Mouse (Mus musculus) embryonic facial prominence, embryonic 13.5 days (tissue): ENCODE results near the gene Troap. TPM values are rescaled to one million over a fixed set of nuclear protein-coding genes. Genes with fewer than 3 reads are reported as not detected.
A peak's percentile ranks its signal among the peaks of the same experiment; 100 is the strongest.

ENCODE experiments used
- ATAC-seq: fragments of 200-750 bp; cut with Nextera tagmentation; 2 replicates; pipeline ENCODE4 v1.8.0; 2017; ENCODE audit warnings: low read depth; ENCODE audit not compliant: insufficient number of reproducible peaks, insufficient read depth, low FRiP score, low TSS enrichment
- H3K27ac ChIP-seq: fragments of 300-500 bp; sonication (generic); 2 replicates; pipeline ENCODE4 v1.5.1; 2015; ENCODE audit warnings: moderate library complexity, mild to moderate bottlenecking, inconsistent platforms
- H3K27me3 ChIP-seq: fragments of 300-500 bp; sonication (generic); 2 replicates; pipeline ENCODE4 v1.6.1; 2015; ENCODE audit warnings: mild to moderate bottlenecking, inconsistent platforms
- H3K36me3 ChIP-seq: fragments of 300-500 bp; sonication (generic); 2 replicates; pipeline ENCODE4 v1.6.1; 2015; ENCODE audit warnings: mild to moderate bottlenecking, inconsistent platforms
- H3K4me1 ChIP-seq: fragments of 300-500 bp; sonication (generic); 2 replicates; pipeline ENCODE4 v1.6.1; 2015; ENCODE audit warnings: inconsistent platforms
- H3K4me2 ChIP-seq: fragments of 300-500 bp; sonication (generic); 2 replicates; pipeline ENCODE4 v1.6.1; 2015; ENCODE audit warnings: moderate library complexity, mild to moderate bottlenecking, inconsistent platforms
- H3K4me3 ChIP-seq: fragments of 300-500 bp; sonication (generic); 2 replicates; pipeline ENCODE4 v1.5.1; 2015; ENCODE audit warnings: mild to moderate bottlenecking, inconsistent platforms
- H3K9ac ChIP-seq: fragments of 300-500 bp; sonication (generic); 2 replicates; pipeline ENCODE4 v1.6.1; 2015; ENCODE audit warnings: mild to moderate bottlenecking, inconsistent platforms
- H3K9me3 ChIP-seq: fragments of 300-500 bp; sonication (generic); 2 replicates; pipeline ENCODE4 v1.6.1; 2016; ENCODE audit warnings: inconsistent platforms
- WGBS: fragments of 180-500 bp; shearing (Covaris S2); methylation state at CpG from one replicate; pipeline ENCODE4 v1.1.7; 2015; ENCODE audit warnings: mixed read lengths; 5-methylcytosine and 5-hydroxymethylcytosine counted together
- polyA plus RNA-seq: library from polyadenylated mRNA; unstranded; fragments of >200 nt; fragmentation: Nextera tagmentation; extraction: Ambion mirVana; gene quantifications from 2 replicates; pipeline ENCODE4 v1.2.1, GENCODE M21; 2015

Gene Troap
- polyA plus RNA-seq, 1 experiment from 2014 or later = 41.1 TPM

DNA sequence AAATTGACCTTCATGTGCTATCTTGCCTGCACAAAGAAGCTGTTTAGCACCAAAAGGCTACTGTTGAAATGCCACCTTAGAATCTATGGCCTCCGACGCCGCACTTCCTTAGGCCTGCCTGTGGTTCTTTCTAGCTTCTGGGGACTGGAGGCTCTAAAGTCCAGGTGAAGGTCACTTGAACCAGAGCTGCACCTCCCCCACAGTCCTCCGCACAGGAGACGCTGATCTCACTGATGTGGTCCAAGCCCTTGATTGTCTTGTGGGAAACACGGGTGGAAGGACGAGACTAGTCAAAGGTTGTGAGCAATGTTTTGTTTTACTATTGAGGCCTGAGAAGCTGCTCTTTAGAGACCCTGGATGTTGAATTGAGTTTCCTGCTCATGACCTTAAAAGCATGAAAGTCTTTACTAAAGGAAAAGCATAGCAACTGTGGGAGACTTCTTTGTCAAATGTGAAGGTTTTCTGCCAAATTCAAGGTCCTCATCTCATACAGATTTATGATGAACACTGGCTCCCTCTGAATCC, 41.6 kb upstream of the Troap start:
- H3K27ac ChIP-seq = no peak overlapping the region; the same call in 1 of the 2 replicates

DNA sequence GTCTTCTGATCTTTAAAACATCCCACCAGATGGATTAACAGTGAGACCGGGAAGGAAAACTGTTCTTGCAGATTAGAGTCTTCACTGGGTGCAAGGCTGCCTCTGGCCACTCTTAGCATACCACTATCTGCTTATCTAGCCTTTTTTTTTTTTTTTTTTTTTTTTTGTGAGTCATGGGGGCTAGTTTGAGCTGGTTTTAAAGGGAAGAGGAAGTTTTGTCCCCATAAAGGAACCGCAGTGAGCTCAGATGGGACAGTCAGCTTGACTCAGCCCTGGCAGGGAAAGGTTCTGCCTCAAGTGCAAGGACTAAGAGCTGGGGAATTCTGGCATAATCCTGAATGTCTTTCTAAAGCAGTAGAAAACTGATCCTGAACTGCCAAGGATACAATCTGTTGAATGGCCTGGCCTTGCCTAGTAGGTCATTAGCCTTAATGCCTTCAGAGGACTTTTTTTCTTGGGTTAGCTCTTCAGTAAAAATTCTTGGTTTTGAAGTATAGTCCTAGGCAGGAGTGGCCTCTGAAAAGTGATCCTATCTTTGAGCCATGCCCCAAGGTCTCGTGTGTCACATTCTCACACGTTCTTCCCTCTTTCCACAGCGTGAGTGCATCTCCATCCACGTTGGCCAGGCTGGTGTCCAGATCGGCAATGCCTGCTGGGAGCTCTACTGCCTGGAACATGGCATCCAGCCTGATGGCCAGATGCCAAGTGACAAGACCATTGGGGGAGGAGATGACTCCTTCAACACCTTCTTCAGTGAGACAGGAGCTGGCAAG, 40.7 kb upstream of the Troap start:
- no peaks in the 10 kb centered on the region for H3K27me3 ChIP-seq
- no peak overlapping the region for H3K4me3 ChIP-seq
- H3K9me3 ChIP-seq = no peaks in the 10 kb centered on the region
- H3K4me2 ChIP-seq = peak overlapping the region; percentile 84; the same call in 1 of the 2 replicates
- WGBS = 83% methylated on average over 7 of the region's 7 CpGs
- H3K36me3 ChIP-seq = peaks cover 33% of the 10 kb centered on the region
- no peak overlapping the region for H3K9ac ChIP-seq
- ATAC-seq = no peak
- H3K27ac ChIP-seq = 0 out of 2 replicates have a peak overlapping the region, but pooled peaks have one; percentile 22
- peaks cover 30% of the 10 kb centered on the region for H3K4me1 ChIP-seq

More for the DNA sequence above, 41.6 kb upstream of the Troap start:
- H3K4me3 ChIP-seq = peak overlapping the region; percentile 62
- peaks cover 28% of the 10 kb centered on the region for H3K36me3 ChIP-seq
- 74% methylated on average over 7 of the region's 7 CpGs for WGBS
- H3K4me1 ChIP-seq = peaks cover 30% of the 10 kb centered on the region
- no peak for ATAC-seq
- H3K9me3 ChIP-seq = no peaks in the 10 kb centered on the region
- no peaks in the 10 kb centered on the region for H3K27me3 ChIP-seq
- H3K4me2 ChIP-seq = peak overlapping the region; percentile 84
- H3K9ac ChIP-seq = peak overlapping the region; percentile 49

GRCm38 (mm10) chr15:99035431-99035830, 38.9 kb upstream of the Troap start:
- Histone ChIP-seq H3K4me2 (no peak overlapping the region), H3K27ac (no peak overlapping the region), H3K27me3 (no peaks in the 10 kb centered on the region), H3K9ac (no peak overlapping the region), H3K4me3 (no peak overlapping the region), H3K4me1 (peaks cover 25% of the 10 kb centered on the region), H3K9me3 (no peaks in the 10 kb centered on the region), H3K36me3 (peaks cover 33% of the 10 kb centered on the region)
- ATAC-seq = no peak
- 89% methylated on average over 4 of the region's 4 CpGs for WGBS

DNA sequence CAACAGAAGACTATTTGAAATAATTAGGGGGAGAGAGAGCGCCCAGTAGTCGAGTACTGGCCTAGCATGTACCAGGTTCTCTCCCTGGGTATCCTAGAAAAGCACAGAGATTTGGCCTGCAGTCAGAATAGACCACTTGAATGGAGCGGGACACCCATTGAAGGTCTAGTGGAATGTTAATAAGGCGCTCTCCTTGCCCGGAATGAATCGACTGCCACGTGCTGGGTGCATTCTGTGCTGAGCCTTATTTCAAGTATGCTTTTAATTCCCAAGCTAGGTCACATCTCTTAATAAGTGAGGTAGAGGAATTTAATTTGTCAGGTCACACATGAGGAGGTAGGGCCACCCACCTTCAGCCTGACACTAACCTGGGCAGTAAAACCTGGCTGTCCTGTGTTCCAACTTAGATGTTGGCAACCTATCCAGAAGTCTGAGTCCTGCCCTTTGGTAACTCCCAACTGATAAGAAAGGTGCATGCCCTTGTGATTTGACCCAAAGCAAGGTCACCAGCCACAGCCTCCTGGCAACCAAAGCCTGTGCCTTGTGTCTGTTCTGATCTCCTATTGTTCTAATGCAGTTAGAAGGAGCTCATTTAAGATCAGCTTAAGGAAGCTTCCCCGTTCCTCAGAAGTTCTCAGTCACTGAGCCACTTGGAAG, 38.0 kb upstream of the Troap start:
- Histone ChIP-seq H3K4me3 (no peak overlapping the region), H3K27me3 (no peaks in the 10 kb centered on the region), H3K4me1 (peaks cover 27% of the 10 kb centered on the region), H3K4me2 (no peak overlapping the region), H3K9ac (no peak overlapping the region), H3K27ac (no peak overlapping the region), H3K9me3 (no peaks in the 10 kb centered on the region), H3K36me3 (peaks cover 33% of the 10 kb centered on the region)
- no peak for ATAC-seq
- WGBS = 90% methylated on average over 8 of the region's 8 CpGs

GRCm38 (mm10) chr15:99038025-99038424, 36.4 kb upstream of the Troap start:
- 91% methylated on average over 1 of the region's 1 CpGs for WGBS
- Histone ChIP-seq H3K4me2 (no peak overlapping the region), H3K4me1 (peaks cover 17% of the 10 kb centered on the region), H3K36me3 (peaks cover 33% of the 10 kb centered on the region), H3K9me3 (no peaks in the 10 kb centered on the region), H3K27me3 (no peaks in the 10 kb centered on the region), H3K27ac (no peak overlapping the region), H3K4me3 (no peak overlapping the region), H3K9ac (no peak overlapping the region)
- ATAC-seq = no peak

- peaks cover 31% of the 10 kb centered on the region for H3K36me3 ChIP-seq
- H3K4me2 ChIP-seq = no peak overlapping the region
- 90% methylated on average over 5 of the region's 5 CpGs for WGBS
- H3K9ac ChIP-seq = no peak overlapping the region
- peaks cover 13% of the 10 kb centered on the region for H3K4me1 ChIP-seq
- no peak for ATAC-seq
- H3K27ac ChIP-seq = no peak overlapping the region
- H3K9me3 ChIP-seq = no peaks in the 10 kb centered on the region
- no peak overlapping the region for H3K4me3 ChIP-seq
- no peaks in the 10 kb centered on the region for H3K27me3 ChIP-seq
These were observed 35.6 kb upstream of the Troap start for GRCm38 (mm10) chr15:99038797-99039196.

DNA sequence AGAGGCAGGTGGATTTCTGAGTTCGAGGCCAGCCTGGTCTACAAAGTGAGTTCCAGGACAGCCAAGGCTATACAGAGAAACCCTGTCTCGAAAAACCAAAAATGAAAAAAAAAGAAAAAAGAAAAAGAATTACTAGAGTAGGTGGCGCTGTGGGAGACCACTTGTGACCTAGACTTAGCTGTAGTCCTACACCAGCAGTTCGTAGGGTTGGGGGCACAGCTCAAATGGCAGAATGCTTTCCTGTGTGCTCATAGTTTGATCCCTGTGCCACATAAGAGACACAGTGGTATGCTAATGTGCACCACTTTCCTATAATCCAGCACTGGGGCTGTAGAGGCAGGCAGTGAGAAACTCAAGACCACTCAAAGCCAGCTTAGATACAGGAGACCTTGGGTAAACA, 35.1 kb upstream of the Troap start:
- Histone ChIP-seq H3K27ac (no peak overlapping the region), H3K4me2 (no peak overlapping the region), H3K9me3 (no peaks in the 10 kb centered on the region), H3K4me1 (peaks cover 13% of the 10 kb centered on the region), H3K4me3 (no peak overlapping the region), H3K9ac (no peak overlapping the region), H3K36me3 (peaks cover 30% of the 10 kb centered on the region), H3K27me3 (no peaks in the 10 kb centered on the region)
- no peak for ATAC-seq
- WGBS = 81% methylated on average over 4 of the region's 4 CpGs

DNA sequence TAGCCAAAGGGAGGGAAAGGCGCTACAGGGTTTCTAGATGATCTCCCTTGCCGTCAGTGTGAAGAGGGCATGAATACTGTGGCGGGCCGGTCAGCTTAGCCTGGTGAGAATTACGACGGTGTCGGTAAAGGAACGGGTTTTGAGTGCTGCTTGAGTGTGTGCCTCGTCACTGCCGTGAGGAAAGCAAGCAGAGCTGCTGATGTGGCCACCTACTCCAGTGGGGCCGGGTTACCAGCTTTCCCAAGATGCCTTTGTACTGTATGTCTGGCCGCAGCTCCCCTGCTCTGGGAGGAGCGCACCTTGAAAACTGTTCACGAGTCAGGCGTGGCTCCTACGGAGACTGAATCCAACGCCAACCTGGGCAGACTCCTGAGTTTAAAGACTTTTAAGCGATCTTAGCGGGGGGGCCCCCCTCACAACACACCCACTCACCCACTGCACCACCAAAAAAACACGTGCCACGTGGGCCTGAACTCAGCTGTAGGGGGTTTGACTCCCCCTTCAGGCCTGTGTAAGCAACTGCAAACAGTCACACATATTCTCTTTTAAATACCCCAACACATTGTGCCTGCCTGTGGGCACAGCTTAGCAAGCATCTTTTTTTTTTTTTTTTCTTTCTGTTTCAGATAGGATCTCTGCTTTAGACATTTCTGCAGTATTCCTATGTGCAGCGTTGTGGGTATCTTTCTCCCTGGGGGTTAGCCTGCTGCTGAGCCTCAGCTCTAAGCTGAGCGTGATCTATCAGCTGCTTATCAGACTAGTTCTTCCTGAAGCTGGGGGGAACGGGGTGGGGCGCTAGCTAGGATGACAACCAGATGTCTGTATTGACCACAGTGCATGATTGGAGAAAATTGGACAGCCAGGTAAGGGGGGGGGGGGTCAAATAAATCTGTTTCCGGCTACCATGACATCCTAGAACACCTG, 34.1 kb upstream of the Troap start:
- Histone ChIP-seq H3K36me3 (peaks cover 21% of the 10 kb centered on the region), H3K27me3 (no peaks in the 10 kb centered on the region), H3K4me1 (peaks cover 13% of the 10 kb centered on the region), H3K4me3 (no peak overlapping the region), H3K9me3 (no peaks in the 10 kb centered on the region), H3K9ac (no peak overlapping the region), H3K27ac (no peak overlapping the region), H3K4me2 (no peak overlapping the region)
- 64% methylated on average over 26 of the region's 26 CpGs for WGBS
- 0 out of 2 replicates have a peak, but pooled peaks have one; percentile 15 for ATAC-seq

GRCm38 (mm10) chr15:99040920-99041856, 33.2 kb upstream of the Troap start:
- Histone ChIP-seq H3K4me2 (no peak overlapping the region), H3K4me3 (no peak overlapping the region), H3K9me3 (no peaks in the 10 kb centered on the region), H3K27ac (no peak overlapping the region), H3K9ac (no peak overlapping the region), H3K36me3 (peaks cover 12% of the 10 kb centered on the region), H3K4me1 (peaks cover 13% of the 10 kb centered on the region), H3K27me3 (no peaks in the 10 kb centered on the region)
- 47% methylated on average over 21 of the region's 21 CpGs for WGBS
- ATAC-seq = no peak

DNA sequence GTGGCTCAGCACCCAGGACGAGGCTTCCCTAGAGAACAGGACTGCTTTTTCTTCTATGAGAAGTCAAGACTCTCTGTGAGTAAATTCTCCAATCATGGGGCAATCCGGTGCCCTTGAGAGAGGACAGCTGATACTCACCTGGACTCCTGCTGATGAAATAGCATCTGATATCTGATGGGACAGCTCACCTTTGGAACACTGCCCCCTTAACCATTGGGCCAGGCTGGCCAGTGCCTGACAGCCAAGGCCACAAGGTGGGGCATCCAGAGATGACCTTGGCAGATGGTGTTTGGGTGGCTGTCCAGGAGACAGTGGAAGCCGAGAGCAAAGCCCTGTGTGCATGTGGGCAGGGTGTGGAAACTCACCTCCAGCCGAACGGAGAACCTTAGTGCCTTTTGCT, 32.0 kb upstream of the Troap start:
- H3K4me1 ChIP-seq = peaks cover 13% of the 10 kb centered on the region
- H3K9me3 ChIP-seq = no peaks in the 10 kb centered on the region
- WGBS = 80% methylated on average over 5 of the region's 5 CpGs
- H3K27me3 ChIP-seq = no peaks in the 10 kb centered on the region
- no peak overlapping the region for H3K4me2 ChIP-seq
- no peak overlapping the region for H3K4me3 ChIP-seq
- no peak overlapping the region for H3K27ac ChIP-seq
- ATAC-seq = no peak
- peaks cover 5% of the 10 kb centered on the region for H3K36me3 ChIP-seq
- no peak overlapping the region for H3K9ac ChIP-seq
